Mouse (Mus musculus): Measurements from ENCODE around the gene Gm20715.
A peak's percentile ranks its signal among the peaks of the same experiment; 100 is the strongest.

DNA sequence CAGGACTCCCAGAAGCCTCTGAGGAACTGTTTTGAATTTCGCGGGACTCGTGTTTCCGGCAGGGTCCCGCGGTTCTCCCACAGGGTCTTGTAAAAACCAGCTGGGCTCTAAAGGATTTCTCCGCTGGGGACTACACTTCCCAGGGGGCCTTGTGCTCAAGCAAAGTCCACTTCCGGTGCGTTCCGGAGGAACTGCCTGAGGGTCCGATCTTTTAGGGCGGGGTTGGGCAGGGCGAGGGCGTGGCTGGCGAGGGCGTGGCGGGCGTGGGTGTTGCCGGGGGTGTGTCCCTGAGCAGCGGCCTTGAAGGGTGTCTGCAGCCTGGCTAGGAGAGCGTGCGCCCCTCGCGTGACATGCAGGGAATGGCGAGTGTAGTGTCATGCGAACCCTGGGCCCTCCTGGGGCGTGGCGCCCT is 27.0 kb upstream of the Gm20715 start, which contains the start of gene Zfp28:
- TF ChIP-seq EP300 (IDR thresholded peaks at IDR 0.05; ENCODE audit: low read depth) = no peak
- TF ChIP-seq CTCF (IDR thresholded peaks at IDR 0.05; ENCODE audit: low read depth) = peak; percentile 56

Measured in liver, embryonic 14.5 days (tissue).